Mouse (Mus musculus): ENCODE measurements around the gene Gm10330. TPM values are rescaled to one million over a fixed set of nuclear protein-coding genes. Genes with fewer than 3 reads are reported as not detected.

Gene Gm10330
- not detected for total RNA-seq (2023)

GRCm38 (mm10) chr12:23780165-23780564, at the start of gene Gm10330:
Gene Gm10330, minus strand, starts transcription at chr12:23780265.

